Mouse (Mus musculus) MEL (cell line): ENCODE measurements around the gene Slf1. TPM values are rescaled to one million over a fixed set of nuclear protein-coding genes. Genes with fewer than 3 reads are reported as not detected.
A peak's percentile ranks its signal among the peaks of the same experiment; 100 is the strongest.

Source experiments
- DNase-seq: peaks from one replicate; pipeline ENCODE4 v3.0.0; 2011; ENCODE audit warnings: low read depth, low spot score
- H3K27ac ChIP-seq: 2 replicates; pipeline ENCODE4 v1.5.1; 2012; ENCODE audit warnings: low read depth, mild to moderate bottlenecking, control low read depth, low read length, moderate library complexity; ENCODE audit not compliant: control insufficient read depth
- H3K27me3 ChIP-seq, 2 experiments: fragments of 150-350 bp in 1 of 2; sonication (generic) in 1 of 2; 2 replicates each; pipeline ENCODE4 v1.6.1; 2012; ENCODE audit warnings: low read length in 2 of 2, mild to moderate bottlenecking in 2 of 2, improper control_type of control experiment in 1 of 2, moderate library complexity in 1 of 2; ENCODE audit not compliant: insufficient read depth in 2 of 2, control insufficient read depth in 1 of 2
- H3K36me3 ChIP-seq, 2 experiments: 2 replicates each; pipeline ENCODE4 v1.6.1; 2012 to 2014; ENCODE audit warnings: low read length in 2 of 2, improper control_type of control experiment in 1 of 2, inconsistent platforms in 1 of 2, mild to moderate bottlenecking in 1 of 2; ENCODE audit not compliant: insufficient read depth in 2 of 2, control insufficient read depth in 1 of 2
- H3K4me1 ChIP-seq, 2 experiments: fragments of 150-350 bp in 1 of 2; sonication (generic) in 1 of 2; 2 replicates each; pipeline ENCODE4 v1.6.1; 2012; ENCODE audit warnings: low read length in 2 of 2, improper control_type of control experiment in 1 of 2, mild to moderate bottlenecking in 1 of 2; ENCODE audit not compliant: insufficient read depth in 2 of 2, control insufficient read depth in 1 of 2
- H3K4me3 ChIP-seq, 2 experiments: fragments of 150-350 bp in 1 of 2; sonication (generic) in 1 of 2; 2 replicates each; pipeline ENCODE4 v1.5.1; 2012; ENCODE audit warnings: low read depth in 2 of 2, low read length in 2 of 2, mild to moderate bottlenecking in 2 of 2, moderate library complexity in 2 of 2, control low read depth in 1 of 2, improper control_type of control experiment in 1 of 2; ENCODE audit not compliant: control insufficient read depth in 1 of 2, insufficient read depth in 1 of 2
- H3K79me2 ChIP-seq: 2 replicates; pipeline ENCODE4 v1.6.1; 2012; ENCODE audit warnings: mild to moderate bottlenecking, low read length, moderate library complexity; ENCODE audit not compliant: control insufficient read depth, poor library complexity, insufficient read depth
- H3K9ac ChIP-seq: 2 replicates; pipeline ENCODE4 v1.6.1; 2012; ENCODE audit warnings: low read depth, mild to moderate bottlenecking, control low read depth, low read length, moderate library complexity; ENCODE audit not compliant: control insufficient read depth, poor library complexity, severe bottlenecking
- H3K9me3 ChIP-seq: fragments of 150-350 bp; sonication (generic); replicated peaks from 2 replicates; pipeline ENCODE4 v1.6.1; 2012; ENCODE audit warnings: mild to moderate bottlenecking, low read length, improper control_type of control experiment, moderate library complexity; ENCODE audit not compliant: insufficient read depth
- BHLHE40 ChIP-seq: IDR thresholded peaks from 2 replicates; pipeline ENCODE4 v1.6.1; 2012; ENCODE audit warnings: low read depth, mild to moderate bottlenecking, inconsistent platforms, low read length, improper control_type of control experiment, borderline replicate concordance
- CHD2 ChIP-seq: IDR thresholded peaks from 2 replicates; pipeline ENCODE4 v1.6.1; 2011; ENCODE audit warnings: low read length, improper control_type of control experiment
- E2F4 ChIP-seq: IDR thresholded peaks from 2 replicates; pipeline ENCODE4 v1.6.1; 2011; ENCODE audit warnings: low read depth, low read length, improper control_type of control experiment, borderline replicate concordance
- ELF1 ChIP-seq: IDR thresholded peaks from 2 replicates; pipeline ENCODE4 v1.6.1; 2014; ENCODE audit warnings: low read depth, mild to moderate bottlenecking, inconsistent platforms, low read length, improper control_type of control experiment, moderate library complexity
- EP300 ChIP-seq, 2 experiments: IDR thresholded peaks; 2 replicates each; pipeline ENCODE4 v1.6.1; 2011; ENCODE audit warnings: improper control_type of control experiment in 2 of 2, low read length in 2 of 2, low read depth in 1 of 2, mild to moderate bottlenecking in 1 of 2
- ETS1 ChIP-seq: IDR thresholded peaks from 2 replicates; pipeline ENCODE4 v1.6.1; 2012; ENCODE audit warnings: low read depth, mild to moderate bottlenecking, inconsistent platforms, low read length, improper control_type of control experiment, moderate library complexity
- GABPA ChIP-seq: IDR thresholded peaks from 2 replicates; pipeline ENCODE4 v1.6.1; 2012; ENCODE audit warnings: low read depth, mild to moderate bottlenecking, inconsistent platforms, low read length, improper control_type of control experiment, moderate library complexity
- GATA1 ChIP-seq: IDR thresholded peaks from 2 replicates; pipeline ENCODE4 v1.6.1; 2011; ENCODE audit warnings: low read depth, low read length, improper control_type of control experiment
- HCFC1 ChIP-seq: IDR thresholded peaks from 2 replicates; pipeline ENCODE4 v1.6.1; 2012; ENCODE audit warnings: low read depth, mild to moderate bottlenecking, inconsistent platforms, low read length, improper control_type of control experiment, moderate library complexity
- KAT2A ChIP-seq: conservative IDR thresholded peaks from 2 replicates; pipeline ENCODE4 v1.6.1; 2012; ENCODE audit warnings: low read depth, low read length, improper control_type of control experiment, inconsistent platforms
- MEF2A ChIP-seq: IDR thresholded peaks from 2 replicates; pipeline ENCODE4 v1.6.1; 2014; ENCODE audit warnings: low read depth, mild to moderate bottlenecking, inconsistent platforms, low read length, improper control_type of control experiment; ENCODE audit not compliant: poor library complexity, insufficient replicate concordance, severe bottlenecking; ENCODE audit errors: extremely low read depth
- MXI1 ChIP-seq: IDR thresholded peaks from 2 replicates; pipeline ENCODE4 v1.6.1; 2011; ENCODE audit warnings: mild to moderate bottlenecking, low read depth, low read length, improper control_type of control experiment
- MYC ChIP-seq: IDR thresholded peaks from 2 replicates; pipeline ENCODE4 v1.6.1; 2011; ENCODE audit warnings: low read depth, mild to moderate bottlenecking, low read length, improper control_type of control experiment, moderate library complexity
- NELFE ChIP-seq: IDR thresholded peaks from 2 replicates; pipeline ENCODE4 v1.6.1; 2011; ENCODE audit warnings: low read depth, low read length, improper control_type of control experiment
- POLR2A ChIP-seq, 2 experiments: IDR thresholded peaks; 2 replicates each; pipeline ENCODE4 v1.6.1; 2011 to 2012; ENCODE audit warnings: low read length in 2 of 2, mild to moderate bottlenecking in 2 of 2, control low read depth in 1 of 2, improper control_type of control experiment in 1 of 2, low read depth in 1 of 2, moderate library complexity in 1 of 2; ENCODE audit not compliant: control insufficient read depth in 1 of 2, insufficient read depth in 1 of 2, poor library complexity in 1 of 2
- POLR2AphosphoS2 ChIP-seq: IDR thresholded peaks from 2 replicates; pipeline ENCODE4 v1.6.1; 2011; ENCODE audit warnings: low read length, improper control_type of control experiment
- POLR2AphosphoS5 ChIP-seq: IDR thresholded peaks from 2 replicates; pipeline ENCODE4 v1.6.1; 2012; ENCODE audit warnings: low read depth, borderline replicate concordance, mild to moderate bottlenecking, inconsistent platforms, low read length, moderate library complexity, mixed read lengths
- RAD21 ChIP-seq: IDR thresholded peaks from 2 replicates; pipeline ENCODE4 v1.6.1; 2011; ENCODE audit warnings: mild to moderate bottlenecking, low read depth, low read length, improper control_type of control experiment
- RCOR1 ChIP-seq: IDR thresholded peaks from 2 replicates; pipeline ENCODE4 v1.6.1; 2012; ENCODE audit warnings: low read depth, mild to moderate bottlenecking, inconsistent platforms, low read length, improper control_type of control experiment
- SIN3A ChIP-seq: IDR thresholded peaks from 2 replicates; pipeline ENCODE4 v1.6.1; 2012; ENCODE audit warnings: low read length, improper control_type of control experiment, inconsistent platforms
- TAL1 ChIP-seq: IDR thresholded peaks from 2 replicates; pipeline ENCODE4 v1.6.1; 2012; ENCODE audit warnings: mild to moderate bottlenecking, inconsistent platforms, low read length, moderate library complexity, mixed read lengths
- TBP ChIP-seq: IDR thresholded peaks from 2 replicates; pipeline ENCODE4 v1.8.0; 2011; ENCODE audit warnings: low read depth, low read length, improper control_type of control experiment
- TCF12 ChIP-seq: IDR thresholded peaks from 2 replicates; pipeline ENCODE4 v1.6.1; 2014; ENCODE audit warnings: low read depth, mild to moderate bottlenecking, inconsistent platforms, low read length, improper control_type of control experiment, moderate library complexity
- UBTF ChIP-seq: IDR thresholded peaks from 2 replicates; pipeline ENCODE4 v1.6.1; 2012; ENCODE audit warnings: low read depth, mild to moderate bottlenecking, inconsistent platforms, low read length, improper control_type of control experiment, moderate library complexity, borderline replicate concordance; ENCODE audit not compliant: insufficient read depth
- USF1 ChIP-seq: IDR thresholded peaks from 2 replicates; pipeline ENCODE4 v1.6.1; 2014; ENCODE audit warnings: low read depth, mild to moderate bottlenecking, inconsistent platforms, low read length, improper control_type of control experiment, moderate library complexity
- USF2 ChIP-seq, 2 experiments: IDR thresholded peaks; 2 replicates each; pipeline ENCODE4 v1.6.1; 2011 to 2012; ENCODE audit warnings: improper control_type of control experiment in 2 of 2, low read length in 2 of 2, borderline replicate concordance in 1 of 2, inconsistent platforms in 1 of 2, low read depth in 1 of 2, mild to moderate bottlenecking in 1 of 2; ENCODE audit not compliant: insufficient read depth in 1 of 2
- ZKSCAN1 ChIP-seq: IDR thresholded peaks from 2 replicates; pipeline ENCODE4 v1.6.1; 2012; ENCODE audit warnings: low read depth, mild to moderate bottlenecking, inconsistent platforms, low read length, improper control_type of control experiment, moderate library complexity
- polyA plus RNA-seq, 2 experiments: library from polyadenylated mRNA; stranded (reverse) in 1 of 2; unstranded in 1 of 2; fragments of >175 nt in 1 of 2; fragments of >200 nt in 1 of 2; gene quantifications; 2 replicates each; pipeline versions ENCODE4 v1.2.1 to v1.2.4; 2012; ENCODE audit warnings: low replicate concordance in 2 of 2, low read depth in 1 of 2; ENCODE audit not compliant: insufficient read length in 2 of 2, insufficient read depth in 1 of 2, missing spikeins in 1 of 2
- total RNA-seq: library from RNA; depleted of rRNA; stranded (reverse); fragments of 300-350 nt; gene quantifications from 2 replicates; pipeline ENCODE4 v1.2.3, GENCODE M21; 2012; rRNA removed

Slf1 gene
- 16.9 and 17.1 TPM in 2 replicates for total RNA-seq
- polyA plus RNA-seq, result 10 to 100 TPM in 1 of 2 experiments, not detected in 1; 20.9 TPM

DNA sequence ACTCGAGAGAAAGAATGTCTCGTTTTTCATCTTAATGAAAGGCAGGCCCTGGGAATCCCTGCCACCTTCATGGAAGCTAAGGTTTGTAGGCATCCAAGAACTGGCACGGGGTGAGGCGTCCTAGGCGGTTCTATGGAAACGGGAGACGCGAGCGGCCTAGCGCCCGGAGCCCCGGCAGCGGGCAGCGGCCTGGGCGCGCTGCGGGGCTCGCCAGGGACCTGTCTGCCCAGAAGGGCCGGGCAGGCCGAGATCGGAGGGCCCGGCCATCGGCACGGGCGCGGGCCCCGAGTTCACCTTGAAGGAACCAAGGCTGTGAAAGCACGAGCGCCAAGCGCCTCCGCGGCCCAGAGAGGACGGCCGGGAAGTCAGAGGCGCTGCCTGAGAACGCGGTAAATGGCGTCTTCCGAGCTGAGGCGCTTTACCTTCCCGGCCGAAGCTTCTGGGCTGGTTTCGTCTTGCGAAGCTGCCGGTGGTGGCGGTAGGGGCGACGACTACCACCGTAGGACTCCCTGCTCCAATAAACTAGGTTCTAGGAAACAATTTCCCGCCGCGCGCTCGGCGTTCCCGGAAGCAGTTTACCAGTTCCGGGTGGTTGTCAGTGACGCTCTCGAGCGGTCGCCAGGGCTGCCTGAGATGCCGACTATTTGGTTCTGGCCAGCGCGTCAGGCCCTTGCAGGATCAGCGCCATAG lies at the start of gene Slf1, which contains the start of gene 2210408I21Rik:
Gene Slf1, minus strand, starts transcription at position 543 of the 690 bp plus-strand sequence.
Gene 2210408I21Rik, plus strand, starts transcription at position 610 of the 690 bp plus-strand sequence.
- peaks cover 0 to 17% of the 10 kb centered on the region in 2 experiments; a peak in 2 of 4 replicates for H3K36me3 ChIP-seq
- H3K27me3 ChIP-seq, result no peaks in the 10 kb centered on the region
- H3K9ac ChIP-seq, result peak within 1 kb of the TSS; percentile 93
- peaks cover 18% of the 10 kb centered on the region for H3K79me2 ChIP-seq
- no peaks in the 10 kb centered on the region for H3K9me3 ChIP-seq
- H3K4me1 ChIP-seq, result peaks cover 2 to 8% of the 10 kb centered on the region in 2 experiments
- peak within 1 kb of the TSS; percentile 60 to 91 for H3K4me3 ChIP-seq
- H3K27ac ChIP-seq, result peak within 1 kb of the TSS; percentile 75
- TF ChIP-seq HCFC1 (peak; percentile 92), POLR2AphosphoS2 (no peak), KAT2A (no peak; the same call in 1 of the 2 replicates), TAL1 (no peak), UBTF (0 out of 2 replicates have a peak, but pooled peaks have one; percentile 27), BHLHE40 (no peak), ELF1 (peak; percentile 60; the same call in 1 of the 2 replicates), SIN3A (peak; percentile 98), RAD21 (no peak), NELFE (peak; percentile 67), TBP (peak; percentile 77), GATA1 (no peak), TCF12 (no peak), RCOR1 (no peak), CHD2 (no peak), EP300 (IDR thresholded peaks at IDR 0.05; ENCODE audit: low read depth in 1 of 2, low read length in 2 of 2) (no peak), POLR2AphosphoS5 (no peak), MEF2A (no peak), MYC (no peak), ZKSCAN1 (no peak), ETS1 (no peak), E2F4 (peak; percentile 100), USF1 (no peak), USF2 (IDR thresholded peaks at IDR 0.05; ENCODE audit: borderline replicate concordance in 1 of 2, insufficient read depth in 1 of 2, low read depth in 1 of 2, low read length in 2 of 2) (no peak), POLR2A (IDR thresholded peaks at IDR 0.05; ENCODE audit: control insufficient read depth in 1 of 2, insufficient read depth in 1 of 2, low read depth in 1 of 2, low read length in 2 of 2, poor library complexity in 1 of 2) (peak in 1 of 2 experiments; percentile 78; a peak in 2 of 4 replicates), MXI1 (no peak; the same call in 1 of the 2 replicates), GABPA (no peak)
- peak; percentile 93 for DNase-seq
